ENCODE assay signal across 9 mouse cellular contexts in the genomic region with DNA sequence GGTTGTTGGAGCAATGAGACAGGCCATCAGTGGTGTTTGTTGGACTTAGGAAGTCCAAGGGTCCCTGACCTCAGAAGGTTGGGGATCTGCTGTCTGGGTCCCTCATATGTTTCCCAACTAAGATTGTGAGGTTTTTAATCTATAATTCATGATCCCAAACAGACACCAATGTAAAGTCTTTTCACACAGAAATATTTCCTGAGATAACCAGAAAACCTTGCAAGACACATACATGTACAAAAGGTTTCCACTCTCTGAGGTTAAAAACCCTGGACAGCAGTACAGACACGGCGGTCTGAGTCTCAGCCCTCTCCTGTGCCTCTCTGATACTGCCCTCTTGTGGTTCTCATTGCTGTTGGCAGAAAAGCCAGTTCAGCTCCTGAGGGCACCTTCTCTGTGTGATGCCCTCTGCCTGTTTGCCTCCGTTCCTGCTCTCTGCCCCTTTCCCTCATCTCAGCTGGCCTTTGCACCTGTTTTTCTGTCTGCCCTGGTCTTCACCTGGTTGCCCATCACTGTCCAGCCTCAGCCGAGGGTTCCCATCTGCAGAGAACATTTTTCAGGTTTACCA. TPM values are rescaled to one million over a fixed set of nuclear protein-coding genes. Genes with fewer than 3 reads are reported as not detected.
DNase-seq lines count a peak whose midpoint lies in the region; ATAC-seq and TF ChIP-seq lines count a peak whose summit lies in the region.
"Had no signal": no experiment of that assay in that cellular context is flagged by ENCODE, and none has a peak within 500 bp of the region (broad histone marks: within the 10 kb centered on the region; RNA-seq: fewer than 3 reads in every experiment).

No protein-coding gene starts in this region.

- H3K9ac ChIP-seq in ES-Bruce4 (ENCODE audit: low read depth, poor library complexity, severe bottlenecking), result no peak overlapping the region
- H3K9ac ChIP-seq in embryonic facial prominence, embryonic 14.5 days (ENCODE audit: low read depth, low read length), result no peak overlapping the region

- H3K36me3 ChIP-seq in ES-Bruce4 (ENCODE audit: control insufficient read depth, insufficient read depth, low read length, poor library complexity, severe bottlenecking), result no peaks in the 10 kb centered on the region
- H3K36me3 ChIP-seq in embryonic facial prominence, embryonic 14.5 days (ENCODE audit: control insufficient read depth, insufficient read depth, low read length), result no peaks in the 10 kb centered on the region

- no peaks in the 10 kb centered on the region for H3K9me3 ChIP-seq in ES-Bruce4 (replicated peaks; ENCODE audit: control insufficient read depth, insufficient read depth, low read length, poor library complexity, severe bottlenecking)
- no peaks in the 10 kb centered on the region for H3K9me3 ChIP-seq in embryonic facial prominence, embryonic 14.5 days (ENCODE audit: control insufficient read depth, low read length)

- H3K4me2 ChIP-seq in embryonic facial prominence, embryonic 14.5 days (ENCODE audit: low read depth, low read length), result no peak overlapping the region

- peak; percentile 81 for ATAC-seq in embryonic facial prominence, embryonic 14.5 days (ENCODE audit: low read depth)
- peak; percentile 52; the same call in 1 of the 2 replicates for ATAC-seq in neutrophil, adult 5-6 weeks (ENCODE audit: extremely low read depth, insufficient number of reproducible peaks, low FRiP score, poor library complexity, severe bottlenecking)

- TF ChIP-seq EP300 in ES-Bruce4 (IDR thresholded peaks at IDR 0.05; ENCODE audit: insufficient read depth, low read depth, low read length), result 0 out of 2 replicates have a peak, but pooled peaks have one; percentile 6

- peak; percentile 90 for TF ChIP-seq CTCF in ES-Bruce4 (IDR thresholded peaks at IDR 0.05; ENCODE audit: low read depth, low read length)
- peak; percentile 76 for TF ChIP-seq CTCF in bone marrow, adult 2 months (IDR thresholded peaks at IDR 0.05; ENCODE audit: control insufficient read depth, insufficient read depth, low read length)
- peak; percentile 84 for TF ChIP-seq CTCF in lung, adult 2 months (IDR thresholded peaks at IDR 0.05; ENCODE audit: insufficient read depth, low read length)

- peaks cover 3% of the 10 kb centered on the region for H3K4me1 ChIP-seq in ES-Bruce4 (ENCODE audit: control insufficient read depth, insufficient read depth, low read length)
- no peaks in the 10 kb centered on the region for H3K4me1 ChIP-seq in bone marrow, adult 2 months (ENCODE audit: control insufficient read depth, insufficient read depth, low read length)
- no peaks in the 10 kb centered on the region for H3K4me1 ChIP-seq in embryonic facial prominence, embryonic 14.5 days (ENCODE audit: control insufficient read depth, insufficient read depth, low read length)
- no peaks in the 10 kb centered on the region for H3K4me1 ChIP-seq in lung, adult 2 months (ENCODE audit: control insufficient read depth, insufficient read depth, low read length)

- WGBS in bone marrow, adult 2 months, result 18% methylated on average over 4 of the region's 4 CpGs
- 13% methylated on average over 4 of the region's 4 CpGs for WGBS in embryonic facial prominence, embryonic 14.5 days
- WGBS in lung, adult 2 months, result 16% methylated on average over 4 of the region's 4 CpGs

- no peak overlapping the region for H3K27ac ChIP-seq in ES-Bruce4 (ENCODE audit: insufficient read depth, low read length)
- H3K27ac ChIP-seq in bone marrow, adult 2 months (ENCODE audit: control insufficient read depth, insufficient read depth, low read depth, low read length, poor library complexity), result no peak overlapping the region
- no peak overlapping the region for H3K27ac ChIP-seq in embryonic facial prominence, embryonic 14.5 days (replicated peaks; ENCODE audit: low read depth, low read length)

- H3K4me3 ChIP-seq in ES-Bruce4 (ENCODE audit: low read depth, low read length), result no peak overlapping the region
- no peak overlapping the region for H3K4me3 ChIP-seq in bone marrow, adult 2 months (replicated peaks; ENCODE audit: control insufficient read depth, low read depth, low read length)
- no peak overlapping the region for H3K4me3 ChIP-seq in embryonic facial prominence, embryonic 14.5 days (ENCODE audit: low read depth, low read length)
- no peak overlapping the region for H3K4me3 ChIP-seq in lung, adult 2 months (replicated peaks; ENCODE audit: extremely low read depth, low read depth, low read length)
- H3K4me3 ChIP-seq: myocyte had no signal

- H3K27me3 ChIP-seq in ES-Bruce4 (ENCODE audit: control insufficient read depth, insufficient read depth, low read length, poor library complexity, severe bottlenecking), result no peaks in the 10 kb centered on the region
- no peaks in the 10 kb centered on the region for H3K27me3 ChIP-seq in embryonic facial prominence, embryonic 14.5 days (replicated peaks; ENCODE audit: control insufficient read depth, insufficient read depth, low read length)

- TF ChIP-seq POLR2A in ES-Bruce4 (IDR thresholded peaks at IDR 0.05; ENCODE audit: insufficient read depth, low read length), result no peak
- no peak for TF ChIP-seq POLR2A in bone marrow, adult 2 months (IDR thresholded peaks at IDR 0.05; ENCODE audit: borderline replicate concordance, control insufficient read depth, low read depth, low read length)
- TF ChIP-seq POLR2A in lung, adult 2 months (IDR thresholded peaks at IDR 0.05; ENCODE audit: borderline replicate concordance, extremely low read depth, low read depth, low read length), result no peak

- peak; percentile 79 for DNase-seq in embryonic facial prominence, embryonic 14.5 days (ENCODE audit: low spot score)
- peak; percentile 79 for DNase-seq in heart, postnatal 4 days
- DNase-seq in kidney, postnatal 36 days, result peak; percentile 74 to 79
- DNase-seq in lung, adult 2 months, result peak; percentile 31
- peak; percentile 57 for DNase-seq in thymus, postnatal 0 days (ENCODE audit: low spot score)

RNA-seq across cellular contexts. Expression of a gene that starts 16.9 kb away (rescaled TPM):
- 19.7 and 19.8 TPM in 2 replicates for polyA plus RNA-seq in ES-Bruce4 (2011; ENCODE audit: insufficient read depth, insufficient read length, low read depth, missing spikeins)
- polyA plus RNA-seq in bone marrow, adult 2 months (2011; ENCODE audit: insufficient read depth, insufficient read length, low replicate concordance, missing spikeins), result 0.75 and 18.5 TPM in 2 replicates
- 18.7 and 20.0 TPM in 2 replicates for polyA plus RNA-seq in embryonic facial prominence, embryonic 14.5 days (2014; fragmentation: Nextera tagmentation; extraction: Ambion mirVana)
- 1 to 10 TPM; 3.7 to 4.2 TPM for total RNA-seq in heart, postnatal 4 days (2021)
- polyA plus RNA-seq in lung, adult 2 months (2012; rRNA removed), result 1.9 and 3.0 TPM in 2 replicates
- total RNA-seq in neutrophil, adult 5-6 weeks (2017), result 7.4 and 15.2 TPM in 2 replicates
- polyA plus RNA-seq in thymus, postnatal 0 days (2015; fragmentation: Nextera tagmentation; extraction: Ambion mirVana), result 18.2 and 18.3 TPM in 2 replicates
